Mouse (Mus musculus) leukemia stem cell, adult 10-12 weeks (primary cell): ENCODE data around the gene Gnl2. TPM values are rescaled to one million over a fixed set of nuclear protein-coding genes. Genes with fewer than 3 reads are reported as not detected.

Experiments used
- polyA plus RNA-seq: library from polyadenylated mRNA; stranded (reverse); fragments of >175 nt; gene quantifications from 2 replicates; pipeline ENCODE4 v1.2.3, GENCODE M21; 2012; ENCODE audit warnings: low replicate concordance

Gene Gnl2
- polyA plus RNA-seq = 11.9 and 46.5 TPM in 2 replicates

DNA sequence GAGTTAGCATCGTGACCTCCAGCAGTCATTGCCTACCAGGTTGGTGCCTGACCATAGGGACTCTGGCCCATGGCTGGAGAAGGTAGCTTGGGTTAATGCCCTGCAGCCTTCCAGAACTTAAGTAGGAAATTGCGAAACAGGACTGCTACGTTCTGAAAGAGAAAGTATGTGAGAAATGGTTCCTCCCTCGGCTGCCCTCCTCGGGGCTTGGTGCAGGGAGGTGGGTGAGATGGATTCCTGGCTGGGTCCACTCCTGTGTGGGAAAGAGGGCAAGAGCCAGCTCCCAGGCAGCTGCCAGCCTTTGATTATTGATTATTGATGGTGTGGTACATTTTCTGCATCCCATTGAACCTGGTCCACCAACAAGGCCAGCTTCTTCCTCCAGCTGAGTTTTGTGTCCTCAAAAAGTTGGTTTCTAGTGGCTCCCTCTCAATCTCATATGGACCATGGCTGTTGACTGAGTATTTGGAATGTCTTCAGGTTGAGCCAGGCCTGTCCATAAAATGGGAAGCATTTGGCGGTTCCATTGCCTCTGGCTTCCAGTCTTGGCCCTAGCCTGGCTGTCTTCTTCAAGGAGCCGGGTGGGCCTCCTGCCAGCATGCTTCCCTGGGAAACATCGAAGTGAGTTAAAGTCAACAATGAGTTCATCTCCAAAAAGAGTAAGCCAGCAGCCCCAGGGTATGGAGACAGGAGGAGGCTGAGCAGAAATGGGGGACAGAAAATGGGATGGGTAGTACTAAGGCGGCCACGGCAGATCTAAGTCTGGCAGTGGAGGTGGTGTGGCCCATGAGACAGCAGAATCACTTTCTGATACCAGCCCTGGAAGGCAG is at the start of gene Gnl2:
Gnl2 (plus strand) TSS at position 780 of the 830 bp plus-strand sequence.

DNA sequence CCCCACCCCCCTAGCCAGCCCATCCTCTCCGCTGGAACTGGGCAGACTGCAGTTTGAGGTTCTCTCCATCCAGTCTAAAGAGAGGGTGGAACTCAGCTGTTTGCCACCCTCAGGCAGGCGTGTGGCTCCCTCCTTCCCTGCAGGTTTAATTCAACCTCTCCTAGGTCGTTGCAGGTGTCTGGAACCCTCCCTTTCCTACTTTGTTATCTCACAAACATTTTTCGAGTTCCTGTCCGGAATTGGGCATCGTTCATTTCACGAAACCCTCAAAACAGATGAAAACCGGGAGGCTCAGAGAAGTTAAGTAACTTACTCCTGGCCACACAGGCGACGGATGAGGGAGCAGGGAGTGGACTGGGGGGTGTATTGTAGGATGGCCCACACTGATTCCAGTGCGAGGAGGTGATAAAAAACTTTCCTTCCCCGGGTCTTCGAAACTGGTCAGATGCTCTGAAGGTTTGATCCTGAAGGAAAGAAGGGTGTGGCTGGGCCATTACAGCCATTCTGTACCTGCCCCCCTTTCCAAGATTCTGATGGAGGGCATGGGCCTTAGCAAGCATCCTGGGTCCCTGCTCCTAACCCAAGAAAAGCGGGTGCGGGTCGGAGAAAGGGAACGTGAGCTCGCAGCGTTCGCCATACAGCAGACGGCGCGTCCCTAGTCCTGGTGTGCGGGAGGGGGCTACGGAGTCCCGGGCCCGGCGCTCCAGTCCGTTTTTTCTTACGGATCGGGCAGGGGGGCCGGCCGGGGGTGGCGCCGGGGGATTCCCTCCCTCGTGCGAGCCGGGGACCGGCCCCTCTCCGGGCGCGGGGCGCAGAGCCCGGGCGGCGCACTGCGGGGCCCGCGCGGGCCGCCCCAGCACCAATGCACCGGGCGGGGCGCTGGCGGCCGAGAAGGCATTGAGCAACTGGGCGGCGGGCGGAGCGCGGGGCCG is 30.4 kb upstream of the Gnl2 start, which contains the start of gene Rspo1:
Rspo1 (plus strand) TSS at position 760 of the 932 bp plus-strand sequence.

DNA sequence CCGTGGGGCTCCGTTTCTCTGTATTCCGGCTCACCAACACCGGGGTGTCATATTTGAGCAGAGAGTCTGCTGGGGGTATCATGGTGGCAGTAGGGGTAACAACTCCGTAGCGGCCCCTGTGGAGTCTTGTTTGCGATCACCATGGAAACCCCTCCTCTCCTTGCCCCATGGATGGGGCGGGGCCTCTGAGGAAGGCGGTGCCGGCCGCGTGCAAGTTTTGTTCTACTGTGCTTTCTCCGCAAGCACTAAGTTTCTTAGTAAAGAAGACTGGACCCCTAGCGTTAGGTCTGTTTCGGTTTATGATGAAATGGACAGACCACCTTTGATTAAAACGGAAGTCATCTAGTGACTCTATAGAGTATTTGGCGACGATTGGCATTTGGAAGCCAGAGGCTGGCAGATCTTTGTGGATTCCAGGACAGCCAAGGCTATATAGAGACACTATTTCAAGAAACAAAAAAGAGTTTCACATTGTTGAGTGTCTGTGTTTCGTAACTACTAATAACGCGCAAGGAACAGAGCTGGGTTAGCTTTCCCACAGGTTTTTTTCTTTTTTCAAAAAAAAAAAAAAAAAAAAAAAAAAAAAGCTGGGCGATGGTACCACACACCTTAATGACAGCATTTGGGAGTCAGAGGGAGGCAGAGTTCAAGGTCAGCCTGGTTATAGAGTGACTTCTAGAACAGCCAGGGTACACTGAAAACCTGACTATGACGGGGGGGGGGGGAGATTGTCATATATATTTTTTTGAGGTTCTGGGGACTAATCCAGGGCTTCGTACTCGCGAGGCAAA is 49.3 kb downstream of the Gnl2 start, which contains the start of gene Dnali1:
Dnali1 (minus strand) TSS at position 187 of the 791 bp plus-strand sequence.

DNA sequence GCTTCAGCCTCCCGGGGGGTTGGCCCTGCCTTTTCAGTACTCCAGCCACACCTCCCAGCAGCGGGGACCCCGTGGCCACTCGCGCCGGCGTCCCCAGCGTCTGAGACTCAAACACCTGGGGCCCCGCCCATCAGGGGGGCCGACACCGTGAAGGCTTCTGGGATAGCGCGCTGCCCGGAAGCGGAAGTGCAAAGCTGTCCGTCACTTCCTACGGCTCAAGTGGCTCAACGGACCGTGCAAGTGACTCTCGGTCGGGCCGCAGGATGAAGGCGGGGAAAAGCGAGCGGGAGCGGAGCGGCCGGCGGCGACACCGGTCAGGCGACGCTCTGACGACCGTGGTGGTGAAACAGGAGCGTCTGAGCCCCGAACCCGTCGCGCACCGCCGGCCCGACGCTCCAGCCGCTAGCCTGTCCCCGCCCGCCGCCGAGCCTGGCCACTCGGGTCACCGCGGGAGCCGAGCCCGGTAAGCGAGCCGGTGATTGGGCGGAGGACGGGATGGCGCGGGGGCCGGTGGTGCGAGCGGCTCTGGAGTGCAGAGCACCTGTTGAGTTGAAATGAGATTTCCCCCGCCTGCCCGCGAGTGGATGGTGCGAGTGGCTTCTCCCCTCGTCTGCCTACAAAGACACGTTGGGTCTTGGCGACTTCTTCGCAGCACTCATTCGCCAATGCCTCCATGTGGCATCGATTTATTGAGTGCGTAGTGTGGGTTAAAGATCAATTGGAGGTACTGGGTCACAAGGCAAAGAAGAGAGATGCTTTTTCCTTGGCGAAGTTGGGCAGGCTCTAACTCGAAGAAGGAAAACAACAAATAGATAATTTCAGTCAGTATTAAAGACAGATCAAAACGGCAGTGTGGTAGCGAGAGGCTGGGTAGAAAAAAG is 50.3 kb downstream of the Gnl2 start, which contains the start of gene Snip1:
Snip1 (plus strand) TSS at position 183 of the 881 bp plus-strand sequence.

DNA sequence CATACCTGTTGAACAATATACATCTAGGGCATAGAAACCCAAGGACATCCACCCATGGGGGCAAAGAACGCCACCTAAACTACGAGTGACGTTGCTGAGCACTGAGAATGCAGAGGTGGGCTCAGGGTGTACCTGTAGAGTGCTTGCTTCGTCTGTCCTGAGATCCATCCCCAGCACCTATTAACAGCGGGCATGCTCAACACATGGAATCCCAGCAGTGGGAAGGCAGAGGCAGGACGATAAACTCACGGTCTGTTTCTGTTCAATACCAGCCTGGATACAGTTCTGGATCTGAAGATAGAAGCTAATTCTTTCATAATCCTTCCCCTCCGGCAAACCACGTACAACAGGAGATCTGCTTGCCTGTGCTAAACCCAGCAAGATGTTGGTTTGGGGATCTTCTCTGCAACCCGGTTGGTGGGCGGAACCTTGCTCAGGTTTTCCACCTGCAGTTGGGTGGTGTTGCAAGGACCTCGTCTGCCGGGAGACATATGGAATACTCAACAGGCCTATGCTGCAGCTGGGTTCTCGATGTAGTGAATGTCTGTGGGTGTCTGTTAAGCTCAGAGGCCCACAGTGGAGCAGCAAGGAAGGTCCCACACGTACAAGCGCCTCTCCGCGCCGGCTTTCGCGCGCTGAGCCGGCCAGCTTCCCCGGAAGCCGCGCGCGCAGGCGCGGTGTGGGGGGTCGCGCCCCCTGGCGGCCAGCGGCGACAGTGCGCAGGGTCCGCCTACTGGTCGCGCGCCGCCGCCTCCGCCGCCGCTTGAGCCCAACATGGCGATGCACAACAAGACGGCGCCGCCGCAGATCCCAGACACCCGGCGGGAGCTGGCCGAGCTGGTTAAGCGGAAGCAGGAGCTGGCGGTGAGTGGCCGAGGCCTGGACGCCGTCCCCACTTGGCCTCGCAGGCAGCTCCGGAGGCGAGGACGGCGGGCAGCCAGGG is 68.3 kb downstream of the Gnl2 start, which contains the start of gene Meaf6:
Meaf6 (plus strand) TSS at position 732 of the 943 bp plus-strand sequence.

Other genes starting within 250 kb of the Gnl2 start
- 20.5 and 27.9 TPM in 2 replicates for gene Mtf1, start 214.5 kb upstream of the Gnl2 start, polyA plus RNA-seq
- 15.5 and 19.7 TPM in 2 replicates for gene Yrdc, start 165.9 kb upstream of the Gnl2 start, polyA plus RNA-seq
- 16.5 and 22.6 TPM in 2 replicates for gene 1110065P20Rik, start 165.4 kb upstream of the Gnl2 start, polyA plus RNA-seq
- gene Maneal, start 154.4 kb upstream of the Gnl2 start, polyA plus RNA-seq = 0.06 TPM in 2 replicates
- not detected in 2 replicates for gene Epha10, start 135.7 kb upstream of the Gnl2 start, polyA plus RNA-seq
- 1.1 and 4.2 TPM in 2 replicates for gene 9930104L06Rik, start 79.5 kb upstream of the Gnl2 start, polyA plus RNA-seq
- 99.6 and 162 TPM in 2 replicates for gene Cdca8, start 77.3 kb upstream of the Gnl2 start, polyA plus RNA-seq
- gene Rspo1, start 30.2 kb upstream of the Gnl2 start, polyA plus RNA-seq = 0.37 TPM in 1 of 2 replicates, not detected in the other
- gene Dnali1, start 49.1 kb downstream of the Gnl2 start, polyA plus RNA-seq = not detected in 2 replicates
- gene Snip1, start 50.1 kb downstream of the Gnl2 start, polyA plus RNA-seq = 15.3 and 28.8 TPM in 2 replicates
- 35.3 and 48.2 TPM in 2 replicates for gene Meaf6, start 68.5 kb downstream of the Gnl2 start, polyA plus RNA-seq
- 10.2 and 12.1 TPM in 2 replicates for gene Zc3h12a, start 111.3 kb downstream of the Gnl2 start, polyA plus RNA-seq